Mouse (Mus musculus): ENCODE data around the gene Hadha. TPM values are rescaled to one million over a fixed set of nuclear protein-coding genes. Genes with fewer than 3 reads are reported as not detected.

The Hadha gene
- polyA plus RNA-seq, 1 experiment: 89.6 TPM

GRCm38 (mm10) chr5:30115718-30116117, 39.2 kb downstream of the Hadha start:
- Histone ChIP-seq H3K4me1 (ENCODE audit: control insufficient read depth, insufficient read depth, low read length) (peaks cover 4% of the 10 kb centered on the region; the same call in 1 of the 2 replicates), H3K27ac (ENCODE audit: insufficient read depth, low read length) (no peak overlapping the region), H3K4me3 (replicated peaks; ENCODE audit: insufficient read depth, low read depth, low read length) (no peak overlapping the region), H3K27me3 (ENCODE audit: control insufficient read depth, insufficient read depth, low read length) (no peaks in the 10 kb centered on the region)
- 64% methylated on average over 10 of the region's 10 CpGs for WGBS
- no peak for DNase-seq
- no peak for TF ChIP-seq POLR2A (IDR thresholded peaks at IDR 0.05; ENCODE audit: borderline replicate concordance, insufficient read depth, low read length)
- TF ChIP-seq CTCF (IDR thresholded peaks at IDR 0.05; ENCODE audit: borderline replicate concordance, insufficient read depth, low read depth, low read length): no peak

- H3K4me1 ChIP-seq (ENCODE audit: control insufficient read depth, insufficient read depth, low read length): peaks cover 4% of the 10 kb centered on the region; the same call in 1 of the 2 replicates
- WGBS: 4% methylated on average over 28 of the region's 28 CpGs
- no peak for DNase-seq
- H3K27me3 ChIP-seq (ENCODE audit: control insufficient read depth, insufficient read depth, low read length): no peaks in the 10 kb centered on the region
- H3K27ac ChIP-seq (ENCODE audit: insufficient read depth, low read length): no peak overlapping the region
- H3K4me3 ChIP-seq (replicated peaks; ENCODE audit: insufficient read depth, low read depth, low read length): peak overlapping the region; percentile 6
- TF ChIP-seq CTCF (IDR thresholded peaks at IDR 0.05; ENCODE audit: borderline replicate concordance, insufficient read depth, low read depth, low read length) (no peak), POLR2A (IDR thresholded peaks at IDR 0.05; ENCODE audit: borderline replicate concordance, insufficient read depth, low read length) (no peak)
Observed at GRCm38 (mm10) chr5:30114761-30115140, 40.2 kb downstream of the Hadha start.

GRCm38 (mm10) chr5:30113881-30114760, 40.8 kb downstream of the Hadha start:
- H3K4me1 ChIP-seq (ENCODE audit: control insufficient read depth, insufficient read depth, low read length): peaks cover 2% of the 10 kb centered on the region; the same call in 1 of the 2 replicates
- WGBS: 2% methylated on average over 103 of the region's 103 CpGs
- no peak overlapping the region for H3K27ac ChIP-seq (ENCODE audit: insufficient read depth, low read length)
- peak; percentile 39; the same call in 1 of the 2 replicates for TF ChIP-seq CTCF (IDR thresholded peaks at IDR 0.05; ENCODE audit: borderline replicate concordance, insufficient read depth, low read depth, low read length)
- no peak for TF ChIP-seq POLR2A (IDR thresholded peaks at IDR 0.05; ENCODE audit: borderline replicate concordance, insufficient read depth, low read length)
- H3K4me3 ChIP-seq (replicated peaks; ENCODE audit: insufficient read depth, low read depth, low read length): peak overlapping the region; percentile 41
- H3K27me3 ChIP-seq (ENCODE audit: control insufficient read depth, insufficient read depth, low read length): no peaks in the 10 kb centered on the region
- DNase-seq: peak; percentile 47 to 49

- TF ChIP-seq POLR2A (IDR thresholded peaks at IDR 0.05; ENCODE audit: borderline replicate concordance, insufficient read depth, low read length): no peak
- TF ChIP-seq CTCF (IDR thresholded peaks at IDR 0.05; ENCODE audit: borderline replicate concordance, insufficient read depth, low read depth, low read length): peak; percentile 15; the same call in 1 of the 2 replicates
- Histone ChIP-seq H3K27ac (ENCODE audit: insufficient read depth, low read length) (no peak overlapping the region), H3K4me1 (ENCODE audit: control insufficient read depth, insufficient read depth, low read length) (no peaks in the 10 kb centered on the region), H3K27me3 (ENCODE audit: control insufficient read depth, insufficient read depth, low read length) (no peaks in the 10 kb centered on the region), H3K4me3 (replicated peaks; ENCODE audit: insufficient read depth, low read depth, low read length) (no peak overlapping the region)
- WGBS: 87% methylated on average over 3 of the region's 3 CpGs
- DNase-seq: no peak
Observed at GRCm38 (mm10) chr5:30112533-30113068, 42.4 kb downstream of the Hadha start.

- DNase-seq: no peak
- Histone ChIP-seq H3K4me3 (replicated peaks; ENCODE audit: insufficient read depth, low read depth, low read length) (no peak overlapping the region), H3K27ac (ENCODE audit: insufficient read depth, low read length) (no peak overlapping the region), H3K4me1 (ENCODE audit: control insufficient read depth, insufficient read depth, low read length) (no peaks in the 10 kb centered on the region), H3K27me3 (ENCODE audit: control insufficient read depth, insufficient read depth, low read length) (no peaks in the 10 kb centered on the region)
- 73% methylated on average over 3 of the region's 3 CpGs for WGBS
- no peak for TF ChIP-seq POLR2A (IDR thresholded peaks at IDR 0.05; ENCODE audit: borderline replicate concordance, insufficient read depth, low read length)
- no peak for TF ChIP-seq CTCF (IDR thresholded peaks at IDR 0.05; ENCODE audit: borderline replicate concordance, insufficient read depth, low read depth, low read length)
Observed at GRCm38 (mm10) chr5:30111771-30112170, 43.2 kb downstream of the Hadha start.

- 13% methylated on average over 18 of the region's 18 CpGs for WGBS
- Histone ChIP-seq H3K4me3 (replicated peaks; ENCODE audit: insufficient read depth, low read depth, low read length) (no peak overlapping the region), H3K27ac (ENCODE audit: insufficient read depth, low read length) (no peak overlapping the region), H3K27me3 (ENCODE audit: control insufficient read depth, insufficient read depth, low read length) (no peaks in the 10 kb centered on the region), H3K4me1 (ENCODE audit: control insufficient read depth, insufficient read depth, low read length) (no peaks in the 10 kb centered on the region)
- TF ChIP-seq CTCF (IDR thresholded peaks at IDR 0.05; ENCODE audit: borderline replicate concordance, insufficient read depth, low read depth, low read length) (no peak), POLR2A (IDR thresholded peaks at IDR 0.05; ENCODE audit: borderline replicate concordance, insufficient read depth, low read length) (no peak)
- peak in 1 of 2 experiments; percentile 27 for DNase-seq
Observed at GRCm38 (mm10) chr5:30111126-30111525, 43.8 kb downstream of the Hadha start.

GRCm38 (mm10) chr5:30110371-30111060, 44.4 kb downstream of the Hadha start:
- no peak for TF ChIP-seq POLR2A (IDR thresholded peaks at IDR 0.05; ENCODE audit: borderline replicate concordance, insufficient read depth, low read length)
- TF ChIP-seq CTCF (IDR thresholded peaks at IDR 0.05; ENCODE audit: borderline replicate concordance, insufficient read depth, low read depth, low read length): no peak
- Histone ChIP-seq H3K4me3 (replicated peaks; ENCODE audit: insufficient read depth, low read depth, low read length) (no peak overlapping the region), H3K27me3 (ENCODE audit: control insufficient read depth, insufficient read depth, low read length) (peaks cover under 1% of the 10 kb centered on the region; the same call in 1 of the 2 replicates), H3K27ac (ENCODE audit: insufficient read depth, low read length) (no peak overlapping the region), H3K4me1 (ENCODE audit: control insufficient read depth, insufficient read depth, low read length) (no peaks in the 10 kb centered on the region)
- WGBS: 34% methylated on average over 22 of the region's 22 CpGs
- no peak for DNase-seq
